Mouse (Mus musculus) hindbrain, embryonic 16.5 days (tissue): Measurements from ENCODE around the gene Tnfrsf17. TPM values are rescaled to one million over a fixed set of nuclear protein-coding genes. Genes with fewer than 3 reads are reported as not detected.
A peak's percentile ranks its signal among the peaks of the same experiment; 100 is the strongest.
"Not testable (repeated sequence)": the region's sequence is repeated elsewhere in the genome, so short reads cannot be mapped to it uniquely, and the experiment has no call there.

Source experiments
- ATAC-seq: fragments of 200-750 bp; cut with Nextera tagmentation; 2 replicates; pipeline ENCODE4 v1.8.0; 2017; ENCODE audit warnings: moderate TSS enrichment, moderate library complexity
- H3K27ac ChIP-seq: fragments of 300-500 bp; sonication (generic); 2 replicates; pipeline ENCODE4 v1.5.1; 2014; ENCODE audit warnings: low read depth, mild to moderate bottlenecking, control low read depth, low read length, moderate library complexity
- H3K27me3 ChIP-seq: fragments of 300-500 bp; sonication (generic); replicated peaks from 2 replicates; pipeline ENCODE4 v1.6.1; 2014; ENCODE audit warnings: low read length; ENCODE audit not compliant: control insufficient read depth, insufficient read depth
- H3K36me3 ChIP-seq: fragments of 300-500 bp; sonication (generic); 2 replicates; pipeline ENCODE4 v1.6.1; 2014; ENCODE audit warnings: mild to moderate bottlenecking, low read length, moderate library complexity, mixed read lengths; ENCODE audit not compliant: control insufficient read depth, insufficient read depth
- H3K4me1 ChIP-seq: fragments of 300-500 bp; sonication (generic); 2 replicates; pipeline ENCODE4 v1.6.1; 2014; ENCODE audit warnings: low read depth, low read length; ENCODE audit not compliant: control insufficient read depth, insufficient read depth
- H3K4me2 ChIP-seq: fragments of 300-500 bp; sonication (generic); 2 replicates; pipeline ENCODE4 v1.6.1; 2014; ENCODE audit warnings: mild to moderate bottlenecking, low read length, control low read depth, moderate library complexity
- H3K4me3 ChIP-seq: fragments of 300-500 bp; sonication (generic); 2 replicates; pipeline ENCODE4 v1.5.1; 2014; ENCODE audit warnings: mild to moderate bottlenecking, low read length, control low read depth, moderate library complexity
- H3K9ac ChIP-seq: fragments of 300-500 bp; sonication (generic); 2 replicates; pipeline ENCODE4 v1.6.1; 2014; ENCODE audit warnings: low read depth, mild to moderate bottlenecking, control low read depth, low read length, moderate library complexity
- H3K9me3 ChIP-seq: fragments of 300-500 bp; sonication (generic); 2 replicates; pipeline ENCODE4 v1.6.1; 2014; ENCODE audit warnings: mild to moderate bottlenecking, low read length, moderate library complexity; ENCODE audit not compliant: control insufficient read depth
- WGBS: fragments of 180-500 bp; shearing (Covaris S2); extraction: QIAGEN DNeasy Blood & Tissue Kit; methylation state at CpG from one replicate; pipeline ENCODE4 v1.1.7; 2014; 5-methylcytosine and 5-hydroxymethylcytosine counted together
- polyA plus RNA-seq: library from polyadenylated mRNA; unstranded; fragments of >200 nt; fragmentation: Nextera tagmentation; extraction: Ambion mirVana; gene quantifications from 2 replicates; pipeline ENCODE4 v1.2.1, GENCODE M21; 2015

Tnfrsf17 gene
- polyA plus RNA-seq, 1 experiment from 2014 or later: 0.26 TPM

GRCm38 (mm10) chr16:11323324-11324051 is 9.9 kb downstream of the Tnfrsf17 start:
- Histone ChIP-seq H3K36me3 (no peaks in the 10 kb centered on the region), H3K4me1 (peaks cover 11% of the 10 kb centered on the region), H3K4me3 (peak overlapping the region; percentile 69), H3K27me3 (no peaks in the 10 kb centered on the region), H3K4me2 (peak overlapping the region; percentile 91), H3K27ac (peak overlapping the region; percentile 87), H3K9me3 (no peaks in the 10 kb centered on the region), H3K9ac (peak overlapping the region; percentile 82)
- ATAC-seq: peak; percentile 43
- 4% methylated on average over 17 of the region's 17 CpGs for WGBS

- 89% methylated on average over 3 of the region's 3 CpGs for WGBS
- no peaks in the 10 kb centered on the region for H3K36me3 ChIP-seq
- H3K9ac ChIP-seq: no peak overlapping the region
These were observed 16.6 kb downstream of the Tnfrsf17 start for GRCm38 (mm10) chr16:11330081-11330800.

DNA sequence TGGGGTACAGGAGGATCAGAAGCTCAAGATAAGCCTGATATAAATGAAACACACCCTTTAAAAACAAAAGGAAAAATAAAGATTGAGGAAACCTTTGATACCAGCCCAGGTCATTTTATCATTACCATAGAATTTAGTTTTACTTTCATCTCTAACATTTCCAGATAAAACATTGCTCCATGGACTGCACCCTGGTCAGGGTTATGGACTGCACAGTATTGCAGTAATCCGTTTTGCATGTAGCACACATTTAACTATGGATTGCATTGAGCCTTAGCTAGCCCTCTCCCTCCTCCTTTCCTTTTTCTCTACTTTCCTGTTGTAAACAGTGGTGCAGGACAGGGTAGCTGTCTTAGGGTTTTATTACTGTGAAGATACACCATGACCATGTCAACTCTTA is 17.4 kb downstream of the Tnfrsf17 start:
- WGBS: 93% methylated on average over 1 of the region's 1 CpGs
- Histone ChIP-seq H3K36me3 (no peaks in the 10 kb centered on the region), H3K4me1 (no peaks in the 10 kb centered on the region), H3K4me3 (no peak overlapping the region), H3K27ac (no peak overlapping the region), H3K9me3 (no peaks in the 10 kb centered on the region; the same call in 1 of the 2 replicates), H3K9ac (no peak overlapping the region), H3K27me3 (no peaks in the 10 kb centered on the region), H3K4me2 (no peak overlapping the region)
- no peak for ATAC-seq

More at GRCm38 (mm10) chr16:11330081-11330800, 16.6 kb downstream of the Tnfrsf17 start:
- no peaks in the 10 kb centered on the region for H3K27me3 ChIP-seq
- no peak for ATAC-seq
- no peak overlapping the region for H3K4me2 ChIP-seq
- H3K9me3 ChIP-seq: no peaks in the 10 kb centered on the region; the same call in 1 of the 2 replicates
- no peaks in the 10 kb centered on the region for H3K4me1 ChIP-seq
- H3K27ac ChIP-seq: no peak overlapping the region
- H3K4me3 ChIP-seq: no peak overlapping the region

DNA sequence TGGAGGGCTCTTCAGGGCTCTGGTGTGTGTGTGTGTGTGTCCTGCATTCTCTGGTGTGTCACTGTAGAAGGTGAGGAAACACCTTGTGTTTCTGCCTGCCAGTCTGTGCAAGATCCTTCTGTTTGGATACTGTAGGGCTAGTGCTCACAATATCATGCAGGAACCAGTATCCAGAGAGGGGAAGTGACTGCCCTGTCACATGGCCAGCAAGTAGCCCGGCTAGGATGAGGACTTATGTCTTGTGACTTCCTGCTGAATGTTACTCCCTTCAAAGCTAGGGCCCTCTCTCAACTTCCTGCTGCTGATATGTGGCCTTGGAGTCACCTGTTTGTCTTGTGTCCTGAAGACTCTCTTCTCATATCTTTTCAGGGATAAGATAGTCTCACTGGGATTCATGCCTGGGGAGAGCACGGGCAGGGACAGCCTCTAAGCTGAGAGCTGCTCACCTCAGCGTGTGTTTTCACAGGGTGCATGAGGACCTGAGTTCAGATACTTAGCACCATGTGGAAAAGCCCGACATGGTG is 29.7 kb downstream of the Tnfrsf17 start:
- Histone ChIP-seq H3K9ac (no peak overlapping the region), H3K27me3 (no peaks in the 10 kb centered on the region), H3K9me3 (no peaks in the 10 kb centered on the region), H3K27ac (no peak overlapping the region), H3K4me3 (no peak overlapping the region), H3K4me2 (no peak overlapping the region), H3K4me1 (no peaks in the 10 kb centered on the region), H3K36me3 (no peaks in the 10 kb centered on the region)
- WGBS: 79% methylated on average over 4 of the region's 4 CpGs
- no peak for ATAC-seq

DNA sequence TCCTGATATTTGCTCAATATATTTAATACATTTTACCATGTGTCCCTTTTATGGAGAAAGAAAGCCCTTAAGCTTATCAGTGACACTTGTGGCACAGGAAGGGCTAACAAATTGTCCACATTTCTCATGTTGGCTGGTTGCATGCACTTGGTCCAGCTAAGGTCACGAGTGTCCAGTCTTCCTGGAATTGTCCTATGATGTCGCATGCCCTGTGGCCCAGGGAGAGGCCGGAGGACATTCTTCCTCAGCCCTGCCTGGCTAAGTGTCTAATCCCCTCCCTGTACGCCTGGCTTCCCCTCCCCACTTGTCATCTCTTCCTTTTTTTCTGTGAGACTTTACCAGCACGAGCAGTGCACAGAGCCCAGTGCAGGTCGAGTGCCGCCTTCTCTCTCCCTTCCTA is 38.3 kb downstream of the Tnfrsf17 start:
- 87% methylated on average over 7 of the region's 7 CpGs for WGBS

GRCm38 (mm10) chr16:11359173-11359572 is 45.6 kb downstream of the Tnfrsf17 start:
- ATAC-seq: no peak
- H3K4me1 ChIP-seq: no peaks in the 10 kb centered on the region
- no peak overlapping the region for H3K27ac ChIP-seq
- H3K4me3 ChIP-seq: no peak overlapping the region
- no peak overlapping the region for H3K9ac ChIP-seq
- no peaks in the 10 kb centered on the region for H3K27me3 ChIP-seq
- H3K36me3 ChIP-seq: no peaks in the 10 kb centered on the region
- WGBS: 82% methylated on average over 5 of the region's 5 CpGs
- no peaks in the 10 kb centered on the region for H3K9me3 ChIP-seq
- no peak overlapping the region for H3K4me2 ChIP-seq

More for the DNA sequence above, 38.3 kb downstream of the Tnfrsf17 start:
- Histone ChIP-seq H3K4me3 (no peak overlapping the region), H3K27ac (no peak overlapping the region), H3K27me3 (no peaks in the 10 kb centered on the region), H3K9me3 (no peaks in the 10 kb centered on the region), H3K36me3 (no peaks in the 10 kb centered on the region), H3K9ac (no peak overlapping the region), H3K4me1 (no peaks in the 10 kb centered on the region), H3K4me2 (no peak overlapping the region)
- no peak for ATAC-seq

- Histone ChIP-seq H3K27me3 (no peaks in the 10 kb centered on the region), H3K9ac (no peak overlapping the region), H3K36me3 (no peaks in the 10 kb centered on the region), H3K9me3 (no peaks in the 10 kb centered on the region), H3K4me3 (no peak overlapping the region), H3K27ac (no peak overlapping the region), H3K4me1 (no peaks in the 10 kb centered on the region), H3K4me2 (no peak overlapping the region)
- ATAC-seq: no peak
- 18% methylated on average over 10 of the region's 10 CpGs for WGBS
These were observed 46.3 kb downstream of the Tnfrsf17 start for GRCm38 (mm10) chr16:11359919-11360318.

DNA sequence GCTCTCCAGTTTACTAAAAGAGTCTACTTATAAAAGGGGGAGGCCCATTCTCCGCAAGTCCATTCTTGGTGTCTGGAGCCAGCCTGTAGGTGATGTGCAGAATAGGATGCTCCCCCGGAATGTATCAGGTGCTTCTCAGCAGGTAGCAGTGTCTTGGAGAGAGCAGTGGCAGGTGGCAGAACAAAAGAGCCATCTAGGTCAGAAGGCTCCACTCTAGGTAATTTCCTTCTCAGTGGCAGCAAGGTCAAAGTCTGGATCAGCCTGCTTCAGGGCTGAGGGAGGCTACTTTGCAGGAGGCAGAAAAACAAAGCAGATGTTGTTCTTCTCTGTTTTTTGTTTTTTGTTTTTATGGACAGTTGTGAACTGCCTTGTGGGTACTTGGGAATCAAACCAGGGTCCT is 47.0 kb downstream of the Tnfrsf17 start:
- H3K4me1 ChIP-seq, ATAC-seq, H3K4me2 ChIP-seq, H3K27ac ChIP-seq, H3K36me3 ChIP-seq, H3K9me3 ChIP-seq, H3K27me3 ChIP-seq, H3K4me3 ChIP-seq, H3K9ac ChIP-seq: not testable (repeated sequence)
- 74% methylated on average over 2 of the region's 2 CpGs for WGBS

DNA sequence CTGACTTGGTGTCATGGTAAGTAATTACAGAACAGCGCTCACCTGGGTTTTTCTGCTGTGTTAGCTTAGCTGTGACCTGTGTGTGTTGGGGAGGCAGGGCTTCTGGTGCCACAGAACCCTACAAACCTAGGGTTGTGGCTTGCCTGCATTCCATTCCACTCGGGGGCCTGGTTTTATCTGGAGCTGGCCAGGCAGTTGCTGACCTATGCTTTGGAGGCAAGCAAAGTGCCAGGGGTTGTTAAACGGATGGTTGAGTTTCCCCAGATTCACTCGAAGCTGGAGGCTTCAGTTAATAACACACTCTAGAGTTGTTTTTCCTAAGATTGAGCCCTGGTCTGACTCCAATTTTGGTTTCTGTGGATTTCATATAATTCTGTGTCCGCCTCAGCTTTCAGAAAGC is 52.0 kb downstream of the Tnfrsf17 start:
- Histone ChIP-seq H3K4me3 (no peak overlapping the region), H3K4me2 (no peak overlapping the region), H3K27me3 (no peaks in the 10 kb centered on the region), H3K9me3 (no peaks in the 10 kb centered on the region), H3K4me1 (peaks cover 15% of the 10 kb centered on the region), H3K36me3 (0 out of 2 replicates have a peak, but pooled peaks cover 2% of the 10 kb centered on the region), H3K9ac (no peak overlapping the region), H3K27ac (no peak overlapping the region)
- ATAC-seq: no peak
- WGBS: 81% methylated on average over 5 of the region's 5 CpGs
